Mouse (Mus musculus) Patski (cell line): ENCODE results near the gene Poldip3. TPM values are rescaled to one million over a fixed set of nuclear protein-coding genes. Genes with fewer than 3 reads are reported as not detected.
A peak's percentile ranks its signal among the peaks of the same experiment; 100 is the strongest.

Experiments used
- ATAC-seq: fragments of 100-300 bp; one replicate; pipeline ENCODE4 v1.8.0; 2021
- CTCF ChIA-PET: fragments of 350-600 bp; sonication (Branson Sonifier 250); formaldehyde crosslinking; loops from one replicate; lab custom pipeline; 2022; ENCODE audit warnings: inconsistent platforms; lab: Charles Lee
- POLR2A ChIA-PET: fragments of 350-600 bp; sonication (Branson Sonifier 250); formaldehyde crosslinking; loops from one replicate; lab custom pipeline; 2022; ENCODE audit warnings: antibody characterized with exemption, inconsistent platforms; lab: Charles Lee
- DNase-seq: peaks from one replicate; pipeline ENCODE4 v3.0.0-alpha.2; 2011; ENCODE audit warnings: low read depth, low spot score
- H3K27me3 ChIP-seq: fragments of 371-371 bp; one replicate; pipeline ENCODE4 v1.5.1; 2021
- CTCF ChIP-seq: fragments of 100-300 bp; IDR thresholded peaks from one replicate; pipeline ENCODE4 v1.5.1; 2021
- in situ Hi-C: fragments of 300-500 bp; cut with MboI; formaldehyde crosslinking; loops from 3 replicates; pipeline ENCODE4 v1.11.1; 2018; ENCODE audit warnings: low pct_unique_long_range_greater_than_20kb, mixed read lengths
- polyA plus RNA-seq: library from polyadenylated mRNA; unstranded; gene quantifications from one replicate; pipeline ENCODE4 v1.2.3, GENCODE M21; 2021

The Poldip3 gene
- polyA plus RNA-seq, 1 experiment from 2014 or later = 97.2 TPM

DNA sequence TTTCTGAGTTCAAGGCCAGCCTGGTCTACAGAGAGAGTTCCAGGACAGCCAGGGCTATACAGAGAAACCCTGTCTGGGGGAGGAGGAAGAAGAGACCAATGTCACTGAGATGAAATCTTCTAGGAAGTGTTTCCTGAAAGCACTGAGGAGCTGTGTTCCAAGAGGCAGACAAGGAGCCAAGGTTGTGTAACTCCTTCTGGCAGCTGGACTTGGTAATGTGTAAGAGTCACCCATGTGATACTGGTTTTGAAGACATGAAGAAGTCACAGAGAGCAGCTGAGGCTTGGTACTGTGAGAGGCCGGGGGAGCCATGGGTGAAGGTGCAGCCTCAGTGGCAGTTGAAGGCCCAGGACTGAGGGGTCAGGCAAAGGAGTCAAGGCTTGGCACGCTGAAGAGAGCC lies 55.5 kb downstream of the Poldip3 start:
- peaks cover 5% of the 10 kb centered on the region for H3K27me3 ChIP-seq
- ChIA-PET CTCF (no interaction called here), POLR2A (no interaction called here)
- DNase-seq (no peak), ATAC-seq (no peak)
- in situ Hi-C loops = no loop called here
- no peak for TF ChIP-seq CTCF

DNA sequence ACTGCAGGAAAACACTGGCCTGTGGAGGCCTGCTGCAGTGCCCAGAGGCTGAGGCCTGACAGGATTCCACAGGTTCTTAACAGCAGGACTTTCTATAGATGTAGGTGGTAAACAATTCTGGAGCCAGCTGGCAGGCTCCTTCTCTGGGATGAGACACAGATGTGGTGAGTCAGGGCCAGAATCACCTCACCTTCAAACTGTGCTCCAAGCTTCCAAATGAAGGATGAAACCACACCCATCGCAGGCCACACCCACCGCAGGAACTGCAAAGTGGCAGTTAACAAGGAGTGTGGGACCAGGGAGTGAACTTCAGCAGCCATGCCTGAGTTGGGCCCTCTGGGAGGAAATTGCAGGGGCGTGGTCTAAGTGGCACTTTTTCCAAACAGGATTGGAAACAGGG lies 58.3 kb downstream of the Poldip3 start:
- TF ChIP-seq CTCF = no peak
- no peak for DNase-seq
- POLR2A ChIA-PET = no interaction called here
- no peak for ATAC-seq
- in situ Hi-C loops = no loop called here
- peaks cover 5% of the 10 kb centered on the region for H3K27me3 ChIP-seq
- CTCF ChIA-PET = no interaction called here

DNA sequence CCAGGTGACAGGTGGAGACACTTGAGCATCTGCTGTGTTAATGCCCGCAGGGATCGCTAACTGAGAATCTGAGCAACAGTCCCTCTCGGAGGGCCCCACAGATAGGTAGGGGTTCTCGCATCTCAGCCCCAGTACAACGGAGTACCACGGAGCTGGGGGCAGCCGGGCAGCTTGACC lies 59.9 kb downstream of the Poldip3 start, which contains the start of gene Serhl:
Gene Serhl (plus strand): TSS at position 78 of the 177 bp plus-strand sequence.
- H3K27me3 ChIP-seq = peaks cover 5% of the 10 kb centered on the region
- no peak for TF ChIP-seq CTCF
- ATAC-seq (no peak), DNase-seq (no peak)
- in situ Hi-C loops = no loop called here
- CTCF ChIA-PET = no interaction called here
- POLR2A ChIA-PET = no interaction called here

DNA sequence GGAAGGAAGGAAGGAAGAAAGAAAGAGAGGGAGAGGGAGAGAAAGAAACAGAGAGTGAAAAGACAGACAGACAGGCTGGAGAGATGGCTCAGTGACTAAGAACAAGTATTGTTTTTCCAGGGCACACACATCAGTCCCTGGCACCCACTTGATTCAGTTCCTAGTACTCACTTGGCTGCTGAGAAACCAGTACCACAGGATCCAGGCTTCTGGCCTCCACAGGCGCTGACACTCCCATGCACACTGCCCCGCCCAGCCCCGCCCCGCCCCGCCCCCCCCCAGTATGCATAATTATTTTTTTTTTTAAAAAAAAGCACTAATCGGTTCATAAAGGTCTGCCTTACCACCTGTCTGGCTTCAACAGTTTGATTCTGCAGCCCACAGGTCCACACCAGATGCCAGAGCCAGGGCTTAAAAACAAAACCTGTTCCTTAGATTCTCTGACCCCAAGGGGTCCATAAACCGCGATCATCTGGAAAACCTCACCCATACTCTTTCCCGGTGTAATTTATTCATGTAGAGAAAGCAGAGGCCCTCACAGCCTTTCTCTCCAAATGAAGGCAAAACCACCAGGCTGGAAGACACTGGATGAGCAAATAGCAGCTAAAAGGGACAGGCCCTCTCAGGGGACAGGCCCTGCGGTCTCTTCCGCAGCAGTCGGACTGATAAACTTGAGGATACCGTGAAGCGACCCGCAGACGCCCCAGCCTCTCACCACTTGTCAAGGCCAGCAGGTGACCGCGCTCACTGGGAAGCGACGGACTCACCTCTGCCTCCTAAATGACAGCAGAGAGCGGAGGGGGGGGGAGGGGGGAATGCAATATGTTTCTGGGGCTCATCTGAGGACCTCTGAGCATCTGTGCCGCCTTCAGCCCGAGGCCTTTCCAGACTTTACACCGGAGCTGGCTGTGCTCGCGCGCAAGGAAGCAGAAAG lies 60.4 kb downstream of the Poldip3 start:
- TF ChIP-seq CTCF = no peak
- H3K27me3 ChIP-seq = peaks cover 5% of the 10 kb centered on the region
- DNase-seq (no peak), ATAC-seq (no peak)
- ChIA-PET POLR2A (no interaction called here), CTCF (no interaction called here)
- in situ Hi-C loops = no loop called here

DNA sequence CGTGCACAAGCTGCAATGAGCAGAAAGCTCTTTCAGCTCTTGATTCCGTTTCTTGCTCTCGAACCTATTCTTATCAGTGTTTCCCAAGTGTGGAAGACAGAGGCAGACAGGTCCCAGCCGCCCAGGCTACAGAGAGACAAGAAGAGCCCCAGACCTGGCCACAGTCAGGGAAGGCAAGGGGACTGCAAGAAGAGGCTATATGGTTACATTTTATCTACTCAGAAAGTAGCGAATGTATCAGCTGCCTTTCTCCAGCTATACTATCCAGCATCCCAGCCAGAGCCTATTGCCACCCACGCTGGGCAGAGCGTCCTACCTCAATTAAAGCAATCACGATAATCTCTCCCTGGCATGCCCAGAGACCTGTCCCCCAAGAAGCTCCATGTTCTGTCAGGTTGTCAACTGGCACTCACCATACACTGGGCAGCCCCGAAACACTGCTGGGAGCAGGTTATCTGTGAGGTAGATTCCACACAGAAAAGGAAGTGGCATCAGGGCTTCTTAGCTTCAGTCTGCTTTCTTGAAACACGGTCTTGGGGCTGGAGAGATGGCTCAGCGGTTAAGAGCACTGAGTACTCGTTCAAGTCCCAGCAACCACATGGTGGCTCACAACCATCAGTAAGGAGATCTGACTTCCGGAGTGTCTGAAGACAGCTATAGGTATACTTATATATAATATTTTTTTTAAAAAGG lies 62.4 kb downstream of the Poldip3 start:
- in situ Hi-C loops = no loop called here
- CTCF ChIA-PET = interaction anchor here (0.7 to 2.1 kb wide), 4 partner anchors 14 to 45 kb away, joined by 3 to 6 read pairs (median 4); no protein-coding TSS in a partner anchor
- DNase-seq = no peak
- ATAC-seq = no peak
- TF ChIP-seq CTCF = no peak
- POLR2A ChIA-PET = interaction anchor here (1.1 kb wide), 1 partner anchor 13 kb away, joined by 5 read pairs; no protein-coding TSS in a partner anchor
- H3K27me3 ChIP-seq = no peaks in the 10 kb centered on the region

DNA sequence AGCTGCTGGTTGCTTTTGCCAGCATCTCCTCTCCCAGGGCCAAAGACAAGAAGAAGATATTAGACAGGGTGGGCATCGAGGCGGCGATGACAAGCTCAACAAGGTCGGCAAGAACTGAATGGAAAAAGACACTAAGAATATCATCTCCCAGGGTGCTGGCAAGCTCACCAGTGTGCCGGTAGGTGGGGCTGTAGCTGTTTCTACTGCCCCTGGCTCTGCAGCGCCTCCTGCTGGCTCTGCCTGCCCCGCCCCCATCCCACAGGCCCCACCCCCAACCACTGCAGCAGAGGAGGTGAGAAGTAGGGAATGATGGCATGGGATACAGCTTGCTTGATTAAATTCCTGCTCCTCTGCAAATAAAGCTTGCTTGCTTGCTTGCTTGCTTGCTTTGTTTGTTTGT lies 63.3 kb downstream of the Poldip3 start:
- POLR2A ChIA-PET = no interaction called here

DNA sequence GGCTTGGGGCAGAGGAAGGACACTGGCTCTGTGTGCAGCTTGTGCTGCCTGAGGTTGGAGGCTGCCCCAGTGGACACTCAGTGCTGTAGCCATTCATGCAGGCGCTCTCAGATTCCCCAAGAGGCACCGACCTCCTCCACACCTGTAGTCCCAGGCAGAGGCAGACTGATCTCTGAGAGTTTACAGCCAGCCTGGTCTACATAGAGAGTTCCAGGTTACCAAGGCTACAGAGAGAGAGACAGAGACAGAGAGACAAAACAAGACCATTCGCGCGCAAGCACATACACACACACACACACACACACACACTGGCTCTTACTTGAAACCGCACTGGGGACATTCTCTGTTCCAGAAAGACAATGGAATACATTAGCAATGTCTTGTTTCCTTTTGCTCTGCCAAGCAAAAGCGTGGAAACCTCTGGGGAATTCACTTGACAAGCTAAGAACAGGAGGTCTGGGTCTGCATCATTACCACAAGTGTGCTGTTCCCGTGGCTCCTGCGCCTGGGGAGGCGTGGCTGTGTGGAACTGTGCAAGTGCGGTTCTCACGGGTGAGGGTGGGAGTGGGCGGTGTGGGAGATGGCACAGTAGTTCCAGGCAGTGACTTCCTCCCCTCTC lies 65.1 kb downstream of the Poldip3 start:
- ATAC-seq (no peak), DNase-seq (no peak)
- CTCF ChIA-PET = interaction anchor here (1.0 kb wide), 1 partner anchor 12 kb away, joined by 4 read pairs; no protein-coding TSS in a partner anchor
- POLR2A ChIA-PET = interaction anchor here (0.8 kb wide), 1 partner anchor 262 kb away, joined by 4 read pairs; no protein-coding TSS in a partner anchor
- no peaks in the 10 kb centered on the region for H3K27me3 ChIP-seq
- TF ChIP-seq CTCF = no peak
- in situ Hi-C loops = no loop called here

More for the DNA sequence above, 63.3 kb downstream of the Poldip3 start:
- TF ChIP-seq CTCF = peak; percentile 89
- no peaks in the 10 kb centered on the region for H3K27me3 ChIP-seq
- ATAC-seq = no peak
- CTCF ChIA-PET = interaction anchor here (0.8 to 2.1 kb wide), 5 partner anchors 13 to 27 kb away, joined by 3 to 6 read pairs (median 3); no protein-coding TSS in a partner anchor
- in situ Hi-C loops = no loop called here
- DNase-seq = no peak

DNA sequence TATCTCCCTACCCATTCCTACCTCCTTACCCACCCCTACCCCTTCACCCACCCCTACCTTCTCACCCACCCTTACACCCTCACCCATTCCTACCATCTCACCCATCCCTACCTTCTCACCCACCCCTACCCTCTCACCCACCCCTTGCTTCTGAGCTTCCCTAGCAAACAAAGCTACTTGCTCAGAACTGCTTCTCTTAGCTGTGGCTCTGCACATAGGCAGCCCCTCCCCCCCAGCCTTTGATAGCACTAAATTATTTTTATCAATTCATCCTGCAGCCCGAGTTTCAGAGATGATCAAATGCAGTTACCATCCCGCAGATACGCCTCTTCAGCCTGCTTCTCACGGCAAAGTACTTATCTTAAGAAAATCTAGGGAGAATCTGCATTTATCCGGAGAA lies 65.7 kb downstream of the Poldip3 start:
- DNase-seq (no peak), ATAC-seq (no peak)
- ChIA-PET POLR2A (interaction anchor here (0.8 kb wide), 1 partner anchor 262 kb away, joined by 4 read pairs; no protein-coding TSS in a partner anchor), CTCF (no interaction called here)
- no peaks in the 10 kb centered on the region for H3K27me3 ChIP-seq
- no peak for TF ChIP-seq CTCF
- in situ Hi-C loops = no loop called here

Other genes with a start within 250 kb of the Poldip3 start
- 25.1 TPM for gene Tcf20, start 161.5 kb downstream of the Poldip3 start, polyA plus RNA-seq
- gene Nfam1, start 116.1 kb downstream of the Poldip3 start, polyA plus RNA-seq = not detected
- 75.3 TPM for gene Serhl, start 59.9 kb downstream of the Poldip3 start, polyA plus RNA-seq
- gene Rrp7a, start 26.6 kb downstream of the Poldip3 start, polyA plus RNA-seq = 90.6 TPM
- gene Cyb5r3, start 23.2 kb upstream of the Poldip3 start, polyA plus RNA-seq = 466 TPM
- gene A4galt, start 102.4 kb upstream of the Poldip3 start, polyA plus RNA-seq = 0.46 TPM
- gene Arfgap3, start 200.9 kb upstream of the Poldip3 start, polyA plus RNA-seq = 43.5 TPM